Mouse (Mus musculus) heart, adult 2 months (tissue): ENCODE measurements at regions not wholly inside any gene's neighbourhood (a gene's known extent, or its start where the extent isn't known, plus 50 kb on each side); places are given as distances from the start of the nearest gene placed in this dataset.

Experiments
- DNase-seq, 2 experiments: peaks; one replicate each; pipeline ENCODE4 v3.0.0; 2021
- H3K27ac ChIP-seq: fragments of 200-600 bp; 2 replicates; pipeline ENCODE4 v1.8.1; 2022
- H3K27me3 ChIP-seq: fragments of 200-500 bp; 2 replicates; pipeline ENCODE4 v1.6.1; 2012; ENCODE audit warnings: mild to moderate bottlenecking, low read length, inconsistent platforms, mixed read lengths; ENCODE audit not compliant: control insufficient read depth, insufficient read depth
- H3K36me3 ChIP-seq: fragments of 200-500 bp; 2 replicates; pipeline ENCODE4 v1.6.1; 2012; ENCODE audit warnings: low read length, inconsistent platforms; ENCODE audit not compliant: control insufficient read depth, insufficient read depth
- H3K4me1 ChIP-seq: fragments of 200-500 bp; 2 replicates; pipeline ENCODE4 v1.6.1; 2011; ENCODE audit warnings: low read length; ENCODE audit not compliant: control insufficient read depth, insufficient read depth
- H3K4me3 ChIP-seq: fragments of 200-600 bp; 2 replicates; pipeline ENCODE4 v1.8.1; 2022
- H3K79me2 ChIP-seq: fragments of 200-500 bp; replicated peaks from 2 replicates; pipeline ENCODE4 v1.6.1; 2012; ENCODE audit warnings: mild to moderate bottlenecking, inconsistent platforms, low read length, moderate library complexity, mixed read lengths; ENCODE audit not compliant: control insufficient read depth, insufficient read depth
- H3K9ac ChIP-seq: fragments of 200-500 bp; 2 replicates; pipeline ENCODE4 v1.6.1; 2012; ENCODE audit warnings: low read depth, mild to moderate bottlenecking, control low read depth, inconsistent platforms, low read length, mixed read lengths
- CTCF ChIP-seq: fragments of 200-600 bp; IDR thresholded peaks from 2 replicates; pipeline ENCODE4 v1.8.1; 2022; ENCODE audit warnings: antibody characterized with exemption, mild to moderate bottlenecking, moderate library complexity
- EP300 ChIP-seq: fragments of 200-500 bp; IDR thresholded peaks from 2 replicates; pipeline ENCODE4 v1.6.1; 2011; ENCODE audit warnings: low read depth, low read length, control low read depth; ENCODE audit not compliant: insufficient read depth
- POLR2A ChIP-seq: fragments of 200-500 bp; IDR thresholded peaks from 2 replicates; pipeline ENCODE4 v1.6.1; 2011; ENCODE audit warnings: mild to moderate bottlenecking, low read depth, low read length, control low read depth; ENCODE audit not compliant: insufficient read depth
- WGBS: fragments of 180-500 bp; shearing (Covaris S2); methylation state at CpG from one replicate; pipeline ENCODE4 v1.1.7; 2018; 5-methylcytosine and 5-hydroxymethylcytosine counted together
- intact Hi-C: fragments of 180-260 bp; cut with DNase I; formaldehyde crosslinking; loops from one replicate; pipeline ENCODE4 v1.15.1; 2025

DNA sequence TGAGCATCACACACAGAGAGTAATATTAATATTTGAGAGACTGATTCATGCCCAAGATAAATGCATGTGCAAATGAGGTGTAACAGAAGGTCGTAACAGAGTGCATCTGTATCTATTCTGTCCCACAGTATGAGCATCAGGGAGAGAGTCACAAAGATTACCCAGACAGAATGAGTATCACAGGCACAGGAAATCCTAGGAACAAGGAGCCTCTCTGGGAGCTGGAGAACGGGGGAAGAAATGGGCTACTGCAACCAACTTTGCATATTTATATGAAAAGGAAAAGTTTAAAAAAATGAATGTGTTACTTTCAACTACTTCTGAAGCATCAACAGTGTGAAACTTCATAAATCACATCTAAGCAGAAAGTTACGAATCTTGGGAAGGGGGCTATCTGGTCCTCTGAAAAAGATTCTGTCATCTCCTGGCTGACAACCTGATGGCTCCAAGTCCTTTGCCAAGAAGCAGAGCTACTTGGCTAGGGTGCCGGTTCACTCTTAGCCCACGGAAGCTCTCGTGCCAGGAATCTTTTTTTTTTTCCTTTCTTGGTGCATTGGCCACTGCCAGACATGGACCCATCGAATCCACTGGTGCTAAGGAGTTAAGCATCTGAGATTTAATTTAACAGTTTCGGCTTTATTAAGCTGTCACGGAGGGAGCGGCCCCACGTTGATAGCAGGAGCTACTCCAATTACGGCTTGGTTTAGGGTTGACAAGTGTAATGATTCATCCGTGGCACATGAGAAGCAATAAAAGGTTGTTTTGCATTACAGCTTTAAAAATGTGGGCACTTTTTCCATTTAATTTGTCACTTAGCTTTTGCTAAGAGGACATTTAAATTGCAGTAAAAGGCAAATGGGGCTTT is 277.6 kb upstream of the Smim15 start:
- no peak overlapping the region for H3K27ac ChIP-seq
- no peaks in the 10 kb centered on the region for H3K4me1 ChIP-seq
- no peak for DNase-seq
- H3K9ac ChIP-seq = no peak overlapping the region
- H3K36me3 ChIP-seq = no peaks in the 10 kb centered on the region
- WGBS = 75% methylated on average over 13 of the region's 13 CpGs
- intact Hi-C loops = no loop called here
- H3K27me3 ChIP-seq = no peaks in the 10 kb centered on the region
- TF ChIP-seq EP300 (no peak), CTCF (no peak), POLR2A (no peak)
- no peaks in the 10 kb centered on the region for H3K79me2 ChIP-seq
- no peak overlapping the region for H3K4me3 ChIP-seq

DNA sequence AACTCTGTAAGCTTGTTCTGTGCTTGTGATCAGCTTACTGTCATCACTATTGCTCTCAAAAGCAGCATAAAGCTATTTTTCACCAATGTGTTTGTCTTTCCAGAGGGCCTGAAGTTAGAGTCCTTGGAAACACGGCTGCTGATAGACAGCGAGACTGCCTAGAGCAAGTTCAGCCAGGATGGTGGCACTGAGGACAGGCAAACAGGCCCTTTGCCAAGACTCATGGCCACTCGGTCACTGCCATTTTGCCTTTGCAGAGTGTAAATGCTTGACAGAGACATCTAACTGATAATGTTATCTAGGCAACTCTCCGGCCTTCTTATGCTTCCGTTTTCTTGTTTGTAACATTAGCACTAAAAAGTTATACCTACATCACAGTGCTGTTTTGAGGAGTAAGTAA is 280.3 kb upstream of the Smim15 start:
- no peaks in the 10 kb centered on the region for H3K4me1 ChIP-seq
- 77% methylated on average over 5 of the region's 5 CpGs for WGBS
- H3K9ac ChIP-seq = no peak overlapping the region
- TF ChIP-seq CTCF (no peak), EP300 (no peak), POLR2A (no peak)
- no peaks in the 10 kb centered on the region for H3K27me3 ChIP-seq
- no peaks in the 10 kb centered on the region for H3K36me3 ChIP-seq
- H3K27ac ChIP-seq = no peak overlapping the region
- no peaks in the 10 kb centered on the region; the same call in 1 of the 2 replicates for H3K79me2 ChIP-seq
- DNase-seq = no peak
- intact Hi-C loops = no loop called here
- H3K4me3 ChIP-seq = no peak overlapping the region

DNA sequence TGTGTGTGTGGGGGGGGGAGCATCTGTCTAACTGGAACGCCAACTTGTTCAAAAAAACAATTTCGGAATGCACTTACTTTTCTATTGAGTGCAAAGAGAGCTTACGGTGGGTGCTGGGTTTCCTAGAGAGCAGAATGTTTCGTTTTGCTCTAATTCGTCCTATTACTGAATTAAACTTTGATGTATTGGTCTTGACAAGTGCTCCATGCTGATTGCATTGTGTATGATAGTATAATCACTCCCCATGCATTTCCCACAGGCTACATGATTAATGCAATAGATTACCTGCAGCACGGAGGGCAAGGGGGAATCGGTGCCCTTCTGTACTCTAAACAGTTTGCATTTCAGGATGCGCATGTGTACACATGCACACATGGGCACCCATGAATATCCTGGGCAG is 283.7 kb upstream of the Smim15 start:
- no peak overlapping the region for H3K9ac ChIP-seq
- intact Hi-C loops = no loop called here
- H3K27ac ChIP-seq = no peak overlapping the region
- no peak for DNase-seq
- no peaks in the 10 kb centered on the region; the same call in 1 of the 2 replicates for H3K79me2 ChIP-seq
- no peaks in the 10 kb centered on the region for H3K27me3 ChIP-seq
- H3K4me3 ChIP-seq = no peak overlapping the region
- H3K36me3 ChIP-seq = no peaks in the 10 kb centered on the region
- 96% methylated on average over 8 of the region's 8 CpGs for WGBS
- H3K4me1 ChIP-seq = no peaks in the 10 kb centered on the region
- no peak for TF ChIP-seq POLR2A
- no peak for TF ChIP-seq CTCF
- no peak for TF ChIP-seq EP300

DNA sequence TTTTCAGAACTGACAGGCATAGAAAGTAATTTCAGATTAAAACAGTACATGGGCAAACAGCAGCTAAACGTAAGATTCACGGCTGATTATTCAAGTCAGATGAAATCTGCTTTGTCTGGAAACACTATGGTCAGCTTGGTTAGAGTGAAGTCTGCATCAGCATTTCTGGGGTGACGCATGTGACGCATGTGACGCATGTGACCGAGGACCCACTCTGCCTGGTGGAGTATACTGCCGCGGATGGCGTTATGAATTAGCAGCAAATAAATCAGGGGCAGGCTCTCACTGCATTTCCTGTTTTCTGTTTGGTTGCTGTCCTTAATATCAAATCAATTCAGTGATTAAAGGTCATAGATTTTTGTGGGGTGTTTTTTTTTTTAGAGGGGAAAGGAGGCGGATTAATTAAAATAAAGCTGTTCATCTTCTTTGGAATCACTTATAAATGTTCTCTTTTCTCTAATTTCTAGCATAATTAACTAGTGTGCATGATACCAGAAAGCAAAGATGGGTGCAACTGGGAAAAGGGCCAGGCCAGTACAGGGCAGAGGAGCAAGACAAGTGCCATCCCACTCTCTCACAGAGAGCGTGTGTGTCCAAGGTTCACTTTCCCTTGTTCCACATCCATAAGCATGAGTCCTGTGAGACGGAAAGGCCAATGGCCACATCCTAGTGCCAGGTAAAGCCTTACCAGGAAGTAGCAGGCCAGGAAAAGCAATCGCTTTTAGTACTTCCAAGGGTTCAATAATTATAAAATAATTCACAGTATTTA is 285.7 kb upstream of the Smim15 start:
- TF ChIP-seq CTCF (no peak), EP300 (no peak), POLR2A (no peak)
- intact Hi-C loops = no loop called here
- Histone ChIP-seq H3K4me1 (no peaks in the 10 kb centered on the region), H3K79me2 (no peaks in the 10 kb centered on the region; the same call in 1 of the 2 replicates), H3K27ac (no peak overlapping the region), H3K4me3 (no peak overlapping the region), H3K36me3 (no peaks in the 10 kb centered on the region), H3K9ac (no peak overlapping the region), H3K27me3 (no peaks in the 10 kb centered on the region)
- no peak for DNase-seq
- 91% methylated on average over 13 of the region's 13 CpGs for WGBS

DNA sequence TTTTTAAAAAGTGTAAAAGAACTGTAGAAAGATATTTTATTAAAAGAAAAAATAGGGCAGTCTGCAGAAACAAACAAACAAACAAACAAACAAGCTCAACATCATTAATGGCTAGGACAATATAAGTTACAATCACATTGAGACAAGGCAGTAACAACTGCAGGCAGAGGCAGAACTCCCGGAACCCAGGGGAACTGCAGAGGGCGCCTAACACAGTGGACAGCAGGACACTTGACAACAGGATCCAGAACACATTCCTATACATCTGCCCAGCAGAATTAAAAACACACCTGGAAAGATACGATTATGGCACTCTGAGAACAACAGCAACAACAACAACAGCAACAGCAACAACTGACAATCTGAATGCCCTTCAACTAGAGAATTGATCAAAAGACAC is 291.5 kb upstream of the Smim15 start:
- TF ChIP-seq EP300 = no peak
- TF ChIP-seq CTCF = peak; percentile 61
- WGBS = 47% methylated on average over 3 of the region's 3 CpGs
- H3K27ac ChIP-seq = no peak overlapping the region
- H3K4me1 ChIP-seq = no peaks in the 10 kb centered on the region; the same call in 1 of the 2 replicates
- intact Hi-C loops = loop anchor here (2.0 to 5.0 kb wide), 4 partner anchors 120 to 400 kb away; no protein-coding TSS in a partner anchor
- DNase-seq = no peak
- no peaks in the 10 kb centered on the region for H3K79me2 ChIP-seq
- H3K9ac ChIP-seq = no peak overlapping the region
- no peaks in the 10 kb centered on the region for H3K27me3 ChIP-seq
- no peak overlapping the region for H3K4me3 ChIP-seq
- no peaks in the 10 kb centered on the region for H3K36me3 ChIP-seq

DNA sequence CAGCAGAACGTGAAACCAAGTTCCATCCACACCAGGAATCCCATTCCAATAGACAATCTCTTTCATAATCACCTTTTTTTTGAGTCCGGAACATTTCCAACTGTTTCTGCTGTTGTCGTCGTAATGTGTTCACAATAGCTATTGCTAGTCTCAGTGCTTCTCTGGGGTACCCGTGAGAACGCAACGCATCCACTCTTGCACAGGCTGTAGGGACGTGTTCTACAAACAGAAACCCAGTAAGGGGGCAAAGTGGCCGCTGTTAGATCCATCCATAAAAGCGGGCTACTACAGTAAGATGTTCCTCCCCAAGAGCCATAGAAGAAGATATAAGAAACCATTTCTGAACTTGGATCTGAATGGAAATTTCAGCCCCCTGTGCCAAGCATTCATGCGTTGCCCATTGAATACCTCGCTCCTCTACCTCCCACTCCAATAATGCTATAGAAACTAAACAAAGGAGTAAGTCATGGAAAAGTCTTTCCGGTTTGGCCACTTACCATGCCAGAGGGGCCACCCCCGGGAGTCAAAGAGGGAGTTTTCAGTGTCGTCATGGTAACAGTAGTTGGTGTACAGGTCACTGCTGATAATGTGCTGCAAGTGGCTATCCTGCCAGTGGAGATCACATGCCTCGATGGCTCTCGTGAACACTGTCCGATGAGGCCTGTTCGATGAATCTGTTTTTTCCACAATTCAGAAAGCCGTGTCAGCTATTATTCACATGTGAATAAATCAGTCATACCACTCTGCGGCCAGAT is 300.6 kb upstream of the Smim15 start:
- Histone ChIP-seq H3K4me3 (no peak overlapping the region), H3K36me3 (no peaks in the 10 kb centered on the region), H3K79me2 (no peaks in the 10 kb centered on the region; the same call in 1 of the 2 replicates), H3K27ac (no peak overlapping the region), H3K4me1 (no peaks in the 10 kb centered on the region; the same call in 1 of the 2 replicates), H3K9ac (no peak overlapping the region), H3K27me3 (no peaks in the 10 kb centered on the region)
- intact Hi-C loops = no loop called here
- no peak for DNase-seq
- TF ChIP-seq POLR2A (no peak), CTCF (no peak), EP300 (no peak)
- WGBS = 88% methylated on average over 21 of the region's 21 CpGs
